Mouse (Mus musculus) midbrain, embryonic 11.5 days (tissue): ENCODE measurements at regions not wholly inside any gene's neighbourhood (a gene's known extent, or its start where the extent isn't known, plus 50 kb on each side); places are given as distances from the start of the nearest gene placed in this dataset.

ENCODE experiments used
- ATAC-seq: fragments of 200-750 bp; cut with Nextera tagmentation; 2 replicates; pipeline ENCODE4 v1.8.0; 2017; ENCODE audit warnings: moderate TSS enrichment, moderate library complexity; ENCODE audit not compliant: low FRiP score
- DNase-seq: peaks from one replicate; pipeline ENCODE4 v3.0.0; 2015; ENCODE audit warnings: low spot score; ENCODE audit errors: missing footprints
- H3K27ac ChIP-seq: fragments of 300-500 bp; sonication (generic); 2 replicates; pipeline ENCODE4 v1.5.1; 2014; ENCODE audit warnings: low read depth, low read length
- H3K27me3 ChIP-seq: fragments of 300-500 bp; sonication (generic); 2 replicates; pipeline ENCODE4 v1.6.1; 2014; ENCODE audit warnings: mild to moderate bottlenecking, low read length, moderate library complexity, mixed read lengths; ENCODE audit not compliant: control insufficient read depth, insufficient read depth
- H3K36me3 ChIP-seq: fragments of 300-500 bp; sonication (generic); 2 replicates; pipeline ENCODE4 v1.6.1; 2014; ENCODE audit warnings: mild to moderate bottlenecking, low read length, moderate library complexity, mixed read lengths; ENCODE audit not compliant: control insufficient read depth, insufficient read depth
- H3K4me1 ChIP-seq: fragments of 300-500 bp; sonication (generic); 2 replicates; pipeline ENCODE4 v1.6.1; 2014; ENCODE audit warnings: low read length; ENCODE audit not compliant: control insufficient read depth, insufficient read depth
- H3K4me2 ChIP-seq: fragments of 300-500 bp; sonication (generic); 2 replicates; pipeline ENCODE4 v1.6.1; 2014; ENCODE audit warnings: mild to moderate bottlenecking, moderate library complexity
- H3K4me3 ChIP-seq: fragments of 300-500 bp; sonication (generic); 2 replicates; pipeline ENCODE4 v1.5.1; 2014; ENCODE audit warnings: low read depth, low read length
- H3K9ac ChIP-seq: fragments of 300-500 bp; sonication (generic); 2 replicates; pipeline ENCODE4 v1.6.1; 2014; ENCODE audit warnings: low read length
- H3K9me3 ChIP-seq: fragments of 300-500 bp; sonication (generic); 2 replicates; pipeline ENCODE4 v1.6.1; 2016; ENCODE audit warnings: low read length; ENCODE audit not compliant: control insufficient read depth
- WGBS: fragments of 180-500 bp; shearing (Covaris S2); extraction: QIAGEN DNeasy Blood & Tissue Kit; methylation state at CpG from one replicate; pipeline ENCODE4 v1.1.7; 2014; 5-methylcytosine and 5-hydroxymethylcytosine counted together

- ATAC-seq (no peak), DNase-seq (no peak)
- H3K4me3 ChIP-seq: no peak overlapping the region
- H3K9me3 ChIP-seq: no peaks in the 10 kb centered on the region
- no peaks in the 10 kb centered on the region for H3K36me3 ChIP-seq
- no peak overlapping the region for H3K4me2 ChIP-seq
- no peaks in the 10 kb centered on the region for H3K4me1 ChIP-seq
- WGBS: 82% methylated on average over 2 of the region's 2 CpGs
- no peaks in the 10 kb centered on the region for H3K27me3 ChIP-seq
- no peak overlapping the region for H3K27ac ChIP-seq
- H3K9ac ChIP-seq: no peak overlapping the region
Measured at GRCm38 (mm10) chr3:155513885-155514284, 420.7 kb downstream of the Lrriq3 start.

GRCm38 (mm10) chr3:155529312-155529711 is 436.1 kb downstream of the Lrriq3 start:
- Histone ChIP-seq H3K36me3 (no peaks in the 10 kb centered on the region), H3K27ac (no peak overlapping the region), H3K27me3 (no peaks in the 10 kb centered on the region), H3K4me3 (no peak overlapping the region), H3K9me3 (no peaks in the 10 kb centered on the region), H3K4me2 (no peak overlapping the region), H3K9ac (no peak overlapping the region), H3K4me1 (no peaks in the 10 kb centered on the region)
- WGBS: 73% methylated on average over 3 of the region's 3 CpGs
- ATAC-seq (no peak), DNase-seq (no peak)

GRCm38 (mm10) chr3:155530811-155531210 is 437.6 kb downstream of the Lrriq3 start:
- Histone ChIP-seq H3K9ac (no peak overlapping the region), H3K36me3 (no peaks in the 10 kb centered on the region), H3K27ac (no peak overlapping the region), H3K27me3 (no peaks in the 10 kb centered on the region), H3K4me1 (no peaks in the 10 kb centered on the region), H3K4me3 (no peak overlapping the region), H3K9me3 (no peaks in the 10 kb centered on the region), H3K4me2 (no peak overlapping the region)
- ATAC-seq: no peak
- DNase-seq: no peak

GRCm38 (mm10) chr3:155532075-155532474 is 438.8 kb downstream of the Lrriq3 start:
- H3K36me3 ChIP-seq: no peaks in the 10 kb centered on the region
- DNase-seq: no peak
- no peak overlapping the region for H3K4me2 ChIP-seq
- no peak overlapping the region for H3K4me3 ChIP-seq
- H3K27me3 ChIP-seq: no peaks in the 10 kb centered on the region
- no peaks in the 10 kb centered on the region for H3K4me1 ChIP-seq
- no peak for ATAC-seq
- H3K9ac ChIP-seq: no peak overlapping the region
- H3K27ac ChIP-seq: no peak overlapping the region
- no peaks in the 10 kb centered on the region for H3K9me3 ChIP-seq
- WGBS: 83% methylated on average over 4 of the region's 4 CpGs

- Histone ChIP-seq H3K9ac (no peak overlapping the region), H3K9me3 (no peaks in the 10 kb centered on the region), H3K4me2 (no peak overlapping the region), H3K4me3 (no peak overlapping the region), H3K36me3 (no peaks in the 10 kb centered on the region), H3K27ac (no peak overlapping the region), H3K27me3 (no peaks in the 10 kb centered on the region), H3K4me1 (no peaks in the 10 kb centered on the region)
- DNase-seq (no peak), ATAC-seq (no peak)
- WGBS: 85% methylated on average over 6 of the region's 6 CpGs
Measured at GRCm38 (mm10) chr3:155548204-155548603, 455.0 kb downstream of the Lrriq3 start.

- H3K4me3 ChIP-seq: no peak overlapping the region
- no peak for DNase-seq
Measured at GRCm38 (mm10) chr3:155577111-155577510, 483.9 kb downstream of the Lrriq3 start.

GRCm38 (mm10) chr3:155604001-155604400 is 510.8 kb downstream of the Lrriq3 start:
- Histone ChIP-seq H3K4me2 (no peak overlapping the region), H3K4me3 (no peak overlapping the region), H3K9me3 (no peaks in the 10 kb centered on the region), H3K27me3 (no peaks in the 10 kb centered on the region), H3K4me1 (no peaks in the 10 kb centered on the region), H3K9ac (no peak overlapping the region), H3K27ac (no peak overlapping the region), H3K36me3 (no peaks in the 10 kb centered on the region)
- ATAC-seq (no peak), DNase-seq (no peak)
- 66% methylated on average over 1 of the region's 1 CpGs for WGBS

More at GRCm38 (mm10) chr3:155577111-155577510, 483.9 kb downstream of the Lrriq3 start:
- H3K27ac ChIP-seq: no peak overlapping the region
- H3K9ac ChIP-seq: no peak overlapping the region
- H3K36me3 ChIP-seq: no peaks in the 10 kb centered on the region
- 23% methylated on average over 2 of the region's 2 CpGs for WGBS
- no peaks in the 10 kb centered on the region for H3K27me3 ChIP-seq
- ATAC-seq: peak; percentile 83
- no peak overlapping the region for H3K4me2 ChIP-seq
- H3K4me1 ChIP-seq: peaks cover 10% of the 10 kb centered on the region
- no peaks in the 10 kb centered on the region for H3K9me3 ChIP-seq
